In genomic region chr6:17087485-17087884, GRCm38 (mm10) we compare ENCODE assay signal across 9 mouse cellular contexts. TPM values are rescaled to one million over a fixed set of nuclear protein-coding genes. Genes with fewer than 3 reads are reported as not detected.
DNase-seq lines count a peak whose midpoint lies in the region; ATAC-seq lines count a peak whose summit lies in the region.
"Had no signal": no experiment of that assay in that cellular context is flagged by ENCODE, and none has a peak within 500 bp of the region (broad histone marks: within the 10 kb centered on the region; RNA-seq: fewer than 3 reads in every experiment).

No protein-coding gene starts in this region.

- H3K4me3 ChIP-seq in midbrain, embryonic 10.5 days, result no peak overlapping the region
- no peak overlapping the region for H3K4me3 ChIP-seq in midbrain, embryonic 15.5 days
- H3K4me3 ChIP-seq: myocyte had no signal

- WGBS in midbrain, embryonic 10.5 days, result 67% methylated on average over 6 of the region's 6 CpGs
- WGBS in midbrain, embryonic 15.5 days, result 68% methylated on average over 6 of the region's 6 CpGs

- no peaks in the 10 kb centered on the region for H3K9me3 ChIP-seq in midbrain, embryonic 10.5 days (replicated peaks)
- H3K9me3 ChIP-seq in midbrain, embryonic 15.5 days, result no peaks in the 10 kb centered on the region

- DNase-seq in midbrain, embryonic 10.5 days (ENCODE audit: low spot score), result peak; percentile 68
- DNase-seq in brain, adult 2 months (ENCODE audit: low read depth, low spot score), result peak; percentile 59
- DNase-seq in gastrocnemius, adult 8-10 months (ENCODE audit: low spot score in 2 of 2), result peak; percentile 33 to 49
- DNase-seq in layer of hippocampus, adult 18-20 months (ENCODE audit: low spot score in 2 of 2), result peak; percentile 49 to 79
- DNase-seq in lung, postnatal 10 days, result peak; percentile 78
- peak; percentile 41 to 57 for DNase-seq in right cerebral cortex, postnatal 36 days (ENCODE audit: low spot score in 2 of 2)
- peak; percentile 60 to 78 for DNase-seq in urinary bladder, postnatal 36 days (ENCODE audit: low spot score in 2 of 2)

- no peaks in the 10 kb centered on the region for H3K36me3 ChIP-seq in midbrain, embryonic 10.5 days
- no peaks in the 10 kb centered on the region for H3K36me3 ChIP-seq in midbrain, embryonic 15.5 days (replicated peaks)

- no peaks in the 10 kb centered on the region for H3K27me3 ChIP-seq in midbrain, embryonic 10.5 days (ENCODE audit: low read depth, poor library complexity, severe bottlenecking)
- H3K27me3 ChIP-seq in midbrain, embryonic 15.5 days (replicated peaks), result no peaks in the 10 kb centered on the region

- H3K4me2 ChIP-seq in midbrain, embryonic 15.5 days, result no peak overlapping the region

- no peaks in the 10 kb centered on the region for H3K4me1 ChIP-seq in midbrain, embryonic 10.5 days
- H3K4me1 ChIP-seq in midbrain, embryonic 15.5 days, result no peaks in the 10 kb centered on the region

- H3K9ac ChIP-seq in midbrain, embryonic 15.5 days, result no peak overlapping the region

- no peak overlapping the region for H3K27ac ChIP-seq in midbrain, embryonic 10.5 days (replicated peaks)
- H3K27ac ChIP-seq in midbrain, embryonic 15.5 days, result no peak overlapping the region

- ATAC-seq in midbrain, embryonic 15.5 days (replicated peaks), result no peak

RNA-seq across cellular contexts. Expression of gene Tes, which starts 22.5 kb away (rescaled TPM):
- 30.7 and 33.2 TPM in 2 replicates for polyA plus RNA-seq in midbrain, embryonic 10.5 days (2016; fragmentation: Nextera tagmentation; extraction: Ambion mirVana)
- 29.9 and 32.0 TPM in 2 replicates for polyA plus RNA-seq in midbrain, embryonic 15.5 days (2015; fragmentation: Nextera tagmentation; extraction: Ambion mirVana)
- total RNA-seq in gastrocnemius, adult 8-10 months (2022), result 1 to 10 TPM in 1 of 4 experiments, under 1 TPM in 3; 0.51 to 1.6 (median 0.62) TPM
- 1 to 10 TPM; 1.7 to 2.1 TPM for total RNA-seq in layer of hippocampus, adult 18-20 months (2021)
